Mouse (Mus musculus) MN1 (cell line): Measurements from ENCODE around the gene Mroh2a.
A peak's percentile ranks its signal among the peaks of the same experiment; 100 is the strongest.

ENCODE experiments used
- DNase-seq: peaks from one replicate; pipeline ENCODE4 v3.0.0-alpha.2; 2016; ENCODE audit warnings: low spot score

The Mroh2a gene

GRCm38 (mm10) chr1:88291409-88292005 is 64.7 kb downstream of the Mroh2a start:
- DNase-seq, result no peak

GRCm38 (mm10) chr1:88292057-88292456 is 65.3 kb downstream of the Mroh2a start:
- peak; percentile 10 for DNase-seq

- peak; percentile 23 for DNase-seq
These were observed 67.9 kb downstream of the Mroh2a start for GRCm38 (mm10) chr1:88294650-88295049.

- peak; percentile 7 for DNase-seq
These were observed 69.6 kb downstream of the Mroh2a start for GRCm38 (mm10) chr1:88296171-88296920.

GRCm38 (mm10) chr1:88297480-88298258 is 70.9 kb downstream of the Mroh2a start:
- DNase-seq, result peak; percentile 17

GRCm38 (mm10) chr1:88298686-88299528 is 72.1 kb downstream of the Mroh2a start:
- DNase-seq, result peak; percentile 11

GRCm38 (mm10) chr1:88299529-88299945 is 72.8 kb downstream of the Mroh2a start:
- peak; percentile 19 for DNase-seq

- peak; percentile 14 for DNase-seq
These were observed 73.7 kb downstream of the Mroh2a start for GRCm38 (mm10) chr1:88300301-88301050.

GRCm38 (mm10) chr1:88301121-88302014 is 74.6 kb downstream of the Mroh2a start:
- DNase-seq, result peak; percentile 43

- DNase-seq, result peak; percentile 16
These were observed 75.4 kb downstream of the Mroh2a start for GRCm38 (mm10) chr1:88302057-88302740.

GRCm38 (mm10) chr1:88303762-88304161 is 77.0 kb downstream of the Mroh2a start:
- DNase-seq, result peak; percentile 20

GRCm38 (mm10) chr1:88304261-88304985 is 77.6 kb downstream of the Mroh2a start:
- peak; percentile 22 for DNase-seq

GRCm38 (mm10) chr1:88305018-88305795 is 78.4 kb downstream of the Mroh2a start:
- DNase-seq, result peak; percentile 22

- peak; percentile 21 for DNase-seq
These were observed 79.8 kb downstream of the Mroh2a start for GRCm38 (mm10) chr1:88306543-88306942.

- DNase-seq, result peak; percentile 23
These were observed 80.4 kb downstream of the Mroh2a start for GRCm38 (mm10) chr1:88307180-88307579.

GRCm38 (mm10) chr1:88309020-88309419 is 82.2 kb downstream of the Mroh2a start:
- peak; percentile 18 for DNase-seq

GRCm38 (mm10) chr1:88309905-88310304 is 83.1 kb downstream of the Mroh2a start:
- peak; percentile 6 for DNase-seq

- peak; percentile 14 for DNase-seq
These were observed 83.6 kb downstream of the Mroh2a start for GRCm38 (mm10) chr1:88310349-88310748.
